Mouse (Mus musculus) olfactory bulb, adult 2 months (tissue): ENCODE data around the gene Hnrnph2.

Experiments used
- CTCF ChIP-seq: fragments of 200-500 bp; IDR thresholded peaks from 2 replicates; pipeline ENCODE4 v1.5.1; 2012; ENCODE audit warnings: low read depth, mild to moderate bottlenecking, low read length, moderate library complexity; ENCODE audit not compliant: insufficient read depth
- POLR2A ChIP-seq: fragments of 200-500 bp; IDR thresholded peaks from 2 replicates; pipeline ENCODE4 v1.6.1; 2012; ENCODE audit warnings: mild to moderate bottlenecking, low read depth, low read length, moderate library complexity; ENCODE audit not compliant: insufficient read depth

GRCm38 (mm10) chrX:134614306-134614705 is 13.3 kb downstream of the Hnrnph2 start:
- TF ChIP-seq POLR2A (no peak), CTCF (no peak)
